Mouse (Mus musculus) bone marrow macrophage, adult 2 months (primary cell): ENCODE results near the gene Dnah8.

ENCODE experiments used
- CTCF ChIP-seq: IDR thresholded peaks from 2 replicates; pipeline ENCODE4 v1.5.1; 2012; ENCODE audit warnings: low read depth, mild to moderate bottlenecking, low read length, moderate library complexity
- POLR2A ChIP-seq: IDR thresholded peaks from 2 replicates; pipeline ENCODE4 v1.6.1; 2012; ENCODE audit warnings: mild to moderate bottlenecking, low read depth, low read length, borderline replicate concordance

DNA sequence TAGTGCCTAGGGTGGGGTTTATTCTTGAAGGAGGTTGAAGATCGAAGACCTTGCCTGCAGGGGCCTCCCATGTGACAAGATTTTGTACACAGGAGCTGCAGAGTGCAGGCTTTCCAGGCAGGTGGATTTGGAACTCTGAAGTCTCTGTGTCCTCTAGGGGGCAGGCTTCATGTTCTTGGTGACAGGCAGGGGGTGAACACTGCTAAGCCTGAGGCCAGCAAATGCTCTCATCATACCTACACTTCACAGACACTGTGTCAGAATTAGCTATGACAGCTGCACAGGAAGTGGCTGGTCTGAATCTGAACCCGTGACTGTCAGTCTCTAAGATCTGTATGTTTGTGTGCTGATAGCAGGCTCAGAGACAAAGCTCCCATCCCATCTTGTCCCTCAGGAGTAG, 268.6 kb downstream of the Dnah8 start:
- no peak for TF ChIP-seq CTCF
- TF ChIP-seq POLR2A = no peak
